Mouse (Mus musculus) embryonic fibroblast, embryonic 13.5 days (primary cell): Measurements from ENCODE around the gene Ptpn7. TPM values are rescaled to one million over a fixed set of nuclear protein-coding genes. Genes with fewer than 3 reads are reported as not detected.

Experiments used
- H3K27ac ChIP-seq: 2 replicates; pipeline ENCODE4 v1.5.1; 2012; ENCODE audit warnings: low read length, control low read depth, inconsistent platforms; ENCODE audit not compliant: insufficient read depth
- H3K4me1 ChIP-seq: 2 replicates; pipeline ENCODE4 v1.6.1; 2011; ENCODE audit warnings: low read length; ENCODE audit not compliant: control insufficient read depth, insufficient read depth
- H3K4me3 ChIP-seq: 2 replicates; pipeline ENCODE4 v1.5.1; 2011; ENCODE audit warnings: mild to moderate bottlenecking, control low read depth, low read length; ENCODE audit not compliant: insufficient read depth
- CTCF ChIP-seq: IDR thresholded peaks from 2 replicates; pipeline ENCODE4 v1.5.1; 2011; ENCODE audit warnings: mild to moderate bottlenecking, control low read depth, low read length, moderate library complexity, borderline replicate concordance; ENCODE audit not compliant: insufficient read depth
- POLR2A ChIP-seq: IDR thresholded peaks from 2 replicates; pipeline ENCODE4 v1.6.1; 2011; ENCODE audit warnings: low read depth, mild to moderate bottlenecking, control low read depth, low read length, moderate library complexity
- polyA plus RNA-seq: library from polyadenylated mRNA; stranded (reverse); fragments of >200 nt; gene quantifications from 2 replicates; pipeline ENCODE4 v1.2.4, GENCODE M21; 2011; ENCODE audit warnings: low read depth; ENCODE audit not compliant: missing spikeins, insufficient read length

The Ptpn7 gene
- polyA plus RNA-seq, 1 experiment: 0.79 TPM

GRCm38 (mm10) chr1:135167435-135167834 is 34.9 kb downstream of the Ptpn7 start, which contains the start of gene Gpr37l1:
Gene Gpr37l1 (minus strand): TSS chr1:135167681.
- TF ChIP-seq CTCF: no peak
- TF ChIP-seq POLR2A: no peak
- no peaks in the 10 kb centered on the region for H3K4me1 ChIP-seq
- H3K4me3 ChIP-seq: no peak within 1 kb of the TSS
- H3K27ac ChIP-seq: no peak within 1 kb of the TSS

GRCm38 (mm10) chr1:135168453-135169200 is 36.1 kb downstream of the Ptpn7 start:
- no peak for TF ChIP-seq POLR2A
- TF ChIP-seq CTCF: no peak
- Histone ChIP-seq H3K27ac (no peak overlapping the region), H3K4me3 (no peak overlapping the region), H3K4me1 (no peaks in the 10 kb centered on the region)

DNA sequence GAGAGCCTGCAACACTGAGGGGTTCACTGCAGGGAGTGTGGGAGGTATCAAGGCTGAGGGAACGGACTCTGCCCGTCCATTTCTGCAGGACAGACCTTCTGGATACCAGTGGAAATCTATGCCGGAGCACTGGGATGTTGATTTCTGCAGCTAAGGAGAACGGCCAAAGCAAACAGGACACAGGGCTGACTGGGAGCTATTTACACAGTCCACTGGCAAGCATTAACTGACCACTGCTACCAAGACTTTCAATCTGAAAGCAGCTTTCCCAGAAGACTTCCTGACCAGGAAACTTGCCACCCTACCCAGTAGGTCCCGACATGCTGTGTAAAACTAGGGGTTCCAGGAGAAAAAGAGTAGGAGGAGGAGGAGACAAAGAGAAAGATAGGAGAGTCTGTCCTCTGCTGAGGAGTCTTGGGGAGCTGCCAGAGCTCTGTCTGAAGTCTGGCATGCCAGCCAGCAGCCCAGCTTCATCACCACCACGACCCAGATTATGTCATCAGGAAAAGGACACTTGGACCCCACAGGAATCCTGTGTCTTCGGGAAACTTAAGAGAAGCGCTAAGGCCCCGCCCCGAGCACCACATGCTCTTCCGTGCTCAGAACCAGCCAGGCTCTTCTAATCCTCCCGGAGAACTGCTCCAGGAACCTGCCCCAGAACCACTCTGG is 37.2 kb downstream of the Ptpn7 start:
- H3K4me3 ChIP-seq: no peak overlapping the region

DNA sequence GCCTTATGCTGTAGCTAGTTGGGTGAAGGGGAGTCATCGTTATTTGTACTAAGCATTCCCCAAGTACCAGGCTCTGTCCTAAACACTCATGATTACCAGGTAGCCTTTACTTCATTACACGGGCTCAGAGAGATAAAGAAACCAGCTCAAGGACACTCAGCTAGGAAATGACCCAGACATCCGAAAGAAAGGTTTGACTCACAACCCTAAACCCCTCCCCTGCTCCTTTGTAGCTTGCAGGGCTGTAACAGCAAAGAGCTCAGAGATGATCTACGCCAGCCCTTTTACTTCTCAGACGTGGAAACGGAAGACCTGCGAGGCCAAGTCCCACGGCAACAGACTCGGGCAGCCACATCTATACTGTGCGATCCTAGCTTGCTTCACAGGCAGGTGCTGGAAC is 37.8 kb downstream of the Ptpn7 start:
- no peaks in the 10 kb centered on the region for H3K4me1 ChIP-seq
- TF ChIP-seq CTCF (no peak), POLR2A (no peak)
- H3K27ac ChIP-seq: no peak overlapping the region
- H3K4me3 ChIP-seq: no peak overlapping the region

More for the DNA sequence above, 37.2 kb downstream of the Ptpn7 start:
- Histone ChIP-seq H3K4me1 (no peaks in the 10 kb centered on the region), H3K27ac (no peak overlapping the region)
- TF ChIP-seq POLR2A (no peak), CTCF (no peak)

DNA sequence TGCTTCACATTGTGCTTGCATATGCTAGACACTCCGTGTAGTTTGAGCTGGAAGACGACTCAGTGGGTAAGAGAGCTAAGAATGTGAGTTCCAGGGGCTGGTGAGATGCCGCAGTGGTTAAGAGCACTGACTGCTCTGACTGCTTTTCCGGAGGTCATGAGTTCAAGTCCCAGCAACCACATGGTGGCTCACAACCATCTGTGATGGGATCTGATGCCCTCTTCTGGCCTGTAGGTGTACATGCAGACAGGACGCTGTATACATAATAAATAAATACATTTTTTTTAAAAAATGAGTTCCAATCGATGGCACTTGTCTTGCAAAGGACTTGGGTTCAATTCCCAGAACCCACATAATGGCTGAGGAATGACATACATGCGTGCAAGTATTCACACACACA is 38.7 kb downstream of the Ptpn7 start:
- Histone ChIP-seq H3K27ac (no peak overlapping the region), H3K4me3 (no peak overlapping the region), H3K4me1 (no peaks in the 10 kb centered on the region)
- TF ChIP-seq POLR2A (no peak), CTCF (no peak)

DNA sequence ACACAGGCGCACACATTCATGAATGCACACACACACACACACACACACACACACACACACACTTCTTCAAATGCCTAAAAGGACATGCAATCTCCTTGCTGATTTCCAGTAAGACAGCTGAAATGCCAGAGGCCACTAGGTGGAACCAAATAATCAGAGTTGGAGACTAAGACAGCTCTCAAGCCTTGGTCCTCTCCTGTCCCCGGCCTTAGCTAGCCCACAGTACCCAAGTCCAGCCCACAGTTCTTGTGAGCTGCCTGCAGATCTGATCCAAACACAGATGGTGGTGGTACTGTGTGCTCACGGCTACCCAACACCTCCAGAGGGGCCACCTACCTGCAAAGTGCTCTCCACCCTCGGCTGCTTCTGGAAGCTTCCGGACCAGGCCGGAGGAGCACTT is 39.5 kb downstream of the Ptpn7 start:
- no peaks in the 10 kb centered on the region for H3K4me1 ChIP-seq
- no peak overlapping the region for H3K4me3 ChIP-seq
- H3K27ac ChIP-seq: no peak overlapping the region
- TF ChIP-seq CTCF (no peak), POLR2A (no peak)

GRCm38 (mm10) chr1:135173311-135173710 is 40.8 kb downstream of the Ptpn7 start:
- TF ChIP-seq CTCF (no peak), POLR2A (no peak)
- Histone ChIP-seq H3K27ac (no peak overlapping the region), H3K4me3 (no peak overlapping the region), H3K4me1 (no peaks in the 10 kb centered on the region)

DNA sequence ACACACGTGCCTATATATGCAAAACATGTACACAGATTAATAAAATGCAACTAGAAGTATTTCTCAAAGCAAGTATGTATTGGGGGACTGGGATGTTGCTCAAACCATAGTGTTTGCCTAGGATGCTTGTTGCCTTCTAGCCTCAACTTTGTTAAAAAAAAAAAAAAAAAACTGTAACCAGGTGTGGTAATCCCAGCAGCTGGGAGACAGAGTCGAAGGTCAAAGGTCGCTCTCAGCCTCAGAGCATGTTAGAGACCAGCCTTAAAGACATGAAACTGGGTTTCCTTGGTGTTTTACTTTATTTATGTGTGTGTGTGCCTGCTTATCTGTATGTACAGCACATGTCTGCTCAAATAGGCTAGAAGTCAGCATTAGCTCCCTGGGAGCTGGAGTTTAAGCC is 42.7 kb downstream of the Ptpn7 start:
- TF ChIP-seq CTCF (no peak), POLR2A (no peak)
- Histone ChIP-seq H3K4me3 (no peak overlapping the region), H3K4me1 (no peaks in the 10 kb centered on the region), H3K27ac (no peak overlapping the region)

GRCm38 (mm10) chr1:135177724-135178123 is 45.2 kb downstream of the Ptpn7 start:
- TF ChIP-seq CTCF: no peak
- H3K27ac ChIP-seq: no peak overlapping the region
- no peaks in the 10 kb centered on the region for H3K4me1 ChIP-seq
- H3K4me3 ChIP-seq: no peak overlapping the region

GRCm38 (mm10) chr1:135178863-135179262 is 46.4 kb downstream of the Ptpn7 start:
- no peak for TF ChIP-seq POLR2A
- no peak for TF ChIP-seq CTCF
- Histone ChIP-seq H3K27ac (no peak overlapping the region), H3K4me1 (no peaks in the 10 kb centered on the region), H3K4me3 (no peak overlapping the region)
